Mouse (Mus musculus): Measurements from ENCODE around the gene 1700029F12Rik.

DNA sequence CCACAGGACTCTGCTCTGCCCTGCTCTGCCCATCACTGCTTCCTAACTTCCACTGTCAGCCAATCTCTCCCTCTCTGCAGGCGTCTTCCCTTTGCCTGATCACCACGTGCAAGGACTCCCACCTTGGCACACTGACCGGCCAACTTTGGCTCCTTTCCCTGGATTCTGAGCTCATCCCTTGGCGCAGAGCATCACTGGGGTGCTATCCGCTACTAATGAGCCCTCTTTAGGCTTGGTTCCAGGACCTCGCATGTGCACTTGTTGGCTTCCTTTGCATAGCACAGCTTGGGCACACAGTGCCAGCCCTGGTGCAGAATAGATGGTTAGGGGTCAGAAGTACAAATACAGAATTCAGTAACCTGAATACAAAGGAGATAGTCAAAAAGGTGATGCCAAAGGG lies 17.0 kb upstream of the 1700029F12Rik start:
- TF ChIP-seq POLR2A (IDR thresholded peaks at IDR 0.05; ENCODE audit: low read depth, low read length) (no peak), CTCF (IDR thresholded peaks at IDR 0.05; ENCODE audit: extremely low read depth, insufficient read length, insufficient replicate concordance, low read depth, low read length) (no peak)

All from small intestine, adult 2 months (tissue).